Mouse (Mus musculus) spleen, adult 2 months (tissue): ENCODE measurements around the gene Tbr1.

Experiments
- CTCF ChIP-seq: fragments of 200-500 bp; IDR thresholded peaks from 2 replicates; pipeline ENCODE4 v1.5.1; 2011; ENCODE audit warnings: mild to moderate bottlenecking, inconsistent platforms; ENCODE audit not compliant: insufficient read depth, insufficient read length, insufficient replicate concordance; ENCODE audit errors: extremely low read depth
- POLR2A ChIP-seq: fragments of 200-500 bp; IDR thresholded peaks from 2 replicates; pipeline ENCODE4 v1.6.1; 2011; ENCODE audit warnings: low read depth, low read length, inconsistent platforms

- TF ChIP-seq POLR2A (no peak), CTCF (no peak)
These were observed 21.9 kb upstream of the Tbr1 start for GRCm38 (mm10) chr2:61780794-61781193.
